Mouse (Mus musculus): ENCODE measurements at regions not wholly inside any gene's neighbourhood (a gene's known extent, or its start where the extent isn't known, plus 50 kb on each side); places are given as distances from the start of the nearest gene placed in this dataset.
A peak's percentile ranks its signal among the peaks of the same experiment; 100 is the strongest.
"Not testable (repeated sequence)": the region's sequence is repeated elsewhere in the genome, so short reads cannot be mapped to it uniquely, and the experiment has no call there.

GRCm38 (mm10) chr14:116586742-116587141, 338.4 kb upstream of the Gpc6 start:
- no peak for DNase-seq (ENCODE audit: low spot score in 2 of 2)

- DNase-seq (ENCODE audit: low spot score in 2 of 2): no peak
These were observed 335.6 kb upstream of the Gpc6 start for GRCm38 (mm10) chr14:116589529-116589928.

GRCm38 (mm10) chr14:116590111-116590510, 335.0 kb upstream of the Gpc6 start:
- DNase-seq (ENCODE audit: low spot score in 2 of 2): no peak

- no peak for DNase-seq (ENCODE audit: low spot score in 2 of 2)
These were observed 317.0 kb upstream of the Gpc6 start for GRCm38 (mm10) chr14:116608130-116608529.

GRCm38 (mm10) chr14:116611210-116611609, 313.9 kb upstream of the Gpc6 start:
- no peak for DNase-seq (ENCODE audit: low spot score in 2 of 2)

GRCm38 (mm10) chr14:116632181-116632580, 292.9 kb upstream of the Gpc6 start:
- no peak for DNase-seq (ENCODE audit: low spot score in 2 of 2)

- no peak for DNase-seq (ENCODE audit: low spot score in 2 of 2)
These were observed 283.0 kb upstream of the Gpc6 start for GRCm38 (mm10) chr14:116642091-116642490.

GRCm38 (mm10) chr14:116651897-116652296, 273.2 kb upstream of the Gpc6 start:
- no peak for DNase-seq (ENCODE audit: low spot score in 2 of 2)

GRCm38 (mm10) chr14:116683909-116684308, 241.2 kb upstream of the Gpc6 start:
- DNase-seq (ENCODE audit: low spot score in 2 of 2): no peak

- no peak for DNase-seq (ENCODE audit: low spot score in 2 of 2)
These were observed 227.4 kb upstream of the Gpc6 start for GRCm38 (mm10) chr14:116697675-116698074.

- no peak for DNase-seq (ENCODE audit: low spot score in 2 of 2)
These were observed 226.7 kb upstream of the Gpc6 start for GRCm38 (mm10) chr14:116698437-116698836.

- DNase-seq (ENCODE audit: low spot score in 2 of 2): not testable (repeated sequence)
These were observed 190.5 kb upstream of the Gpc6 start for GRCm38 (mm10) chr14:116734596-116734995.

GRCm38 (mm10) chr14:116754438-116755157, 170.5 kb upstream of the Gpc6 start:
- no peak for DNase-seq (ENCODE audit: low spot score in 2 of 2)

- DNase-seq (ENCODE audit: low spot score in 2 of 2): no peak
These were observed 163.7 kb upstream of the Gpc6 start for GRCm38 (mm10) chr14:116761429-116761828.

- no peak for DNase-seq (ENCODE audit: low spot score in 2 of 2)
These were observed 154.0 kb upstream of the Gpc6 start for GRCm38 (mm10) chr14:116771120-116771519.

GRCm38 (mm10) chr14:116771671-116772070, 153.4 kb upstream of the Gpc6 start:
- no peak for DNase-seq (ENCODE audit: low spot score in 2 of 2)

GRCm38 (mm10) chr14:116779661-116780060, 145.5 kb upstream of the Gpc6 start:
- DNase-seq (ENCODE audit: low spot score in 2 of 2): no peak

- DNase-seq (ENCODE audit: low spot score in 2 of 2): no peak
These were observed 141.3 kb upstream of the Gpc6 start for GRCm38 (mm10) chr14:116783840-116784239.

GRCm38 (mm10) chr14:116806504-116806903, 118.6 kb upstream of the Gpc6 start:
- no peak for DNase-seq (ENCODE audit: low spot score in 2 of 2)

GRCm38 (mm10) chr14:116808581-116808980, 116.5 kb upstream of the Gpc6 start:
- DNase-seq (ENCODE audit: low spot score in 2 of 2): no peak

- peak; percentile 5 to 13 for DNase-seq (ENCODE audit: low spot score in 2 of 2)
These were observed 114.3 kb upstream of the Gpc6 start for GRCm38 (mm10) chr14:116810661-116811345.

GRCm38 (mm10) chr14:116837235-116837634, 87.9 kb upstream of the Gpc6 start:
- DNase-seq (ENCODE audit: low spot score in 2 of 2): no peak

- DNase-seq (ENCODE audit: low spot score in 2 of 2): no peak
These were observed 55.7 kb upstream of the Gpc6 start for GRCm38 (mm10) chr14:116869437-116869836.
